Mouse (Mus musculus) frontal cortex, adult (tissue): ENCODE measurements around the gene Wdr34.

Experiments
- ATAC-seq: cut with Nextera tagmentation; 2 replicates; pipeline ENCODE4 v1.9.2; 2017; ENCODE audit warnings: mild to moderate bottlenecking, moderate library complexity, mixed read lengths; ENCODE audit not compliant: low TSS enrichment

Wdr34 gene

GRCm38 (mm10) chr2:30032244-30032846 is 16.3 kb downstream of the Wdr34 start:
- ATAC-seq, result peak; percentile 70

DNA sequence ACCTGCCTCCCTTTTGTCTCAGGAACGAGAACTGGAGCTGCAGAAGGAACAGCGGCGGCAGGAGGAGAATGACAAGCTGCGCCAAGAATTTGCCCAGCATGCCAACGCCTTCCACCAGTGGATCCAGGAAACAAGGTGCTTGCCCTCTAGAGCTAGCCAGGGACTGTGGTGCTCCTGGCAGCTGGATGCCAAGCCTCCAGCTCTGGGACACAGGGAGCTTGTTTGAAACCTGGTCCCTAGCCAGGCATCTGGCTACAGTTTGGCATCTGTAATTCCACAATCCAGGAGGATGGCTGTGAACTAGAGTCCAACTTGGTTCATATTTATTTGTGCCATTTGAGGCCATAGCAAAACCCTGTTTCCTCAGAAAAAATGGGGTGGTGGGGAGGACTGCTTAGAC is 21.7 kb downstream of the Wdr34 start:
- ATAC-seq, result no peak

DNA sequence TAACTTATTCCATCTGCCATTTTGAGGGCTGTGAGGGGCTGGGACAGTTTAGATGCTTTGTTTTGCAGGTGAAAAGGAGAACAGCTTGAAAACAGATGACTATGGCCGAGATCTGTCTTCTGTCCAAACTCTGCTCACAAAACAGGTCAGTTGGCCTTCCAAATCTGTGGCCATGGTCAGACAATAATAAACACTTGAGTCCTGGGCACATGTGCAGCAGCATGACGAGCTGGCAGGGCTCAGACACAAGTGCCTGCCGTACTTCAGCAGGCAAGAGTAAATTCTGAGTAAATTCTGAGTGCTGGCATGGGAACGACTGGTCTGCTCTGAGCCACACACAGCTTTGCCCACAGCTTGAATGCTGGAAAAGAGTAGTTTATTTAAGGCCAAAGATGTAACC is 23.2 kb downstream of the Wdr34 start:
- ATAC-seq, result no peak

DNA sequence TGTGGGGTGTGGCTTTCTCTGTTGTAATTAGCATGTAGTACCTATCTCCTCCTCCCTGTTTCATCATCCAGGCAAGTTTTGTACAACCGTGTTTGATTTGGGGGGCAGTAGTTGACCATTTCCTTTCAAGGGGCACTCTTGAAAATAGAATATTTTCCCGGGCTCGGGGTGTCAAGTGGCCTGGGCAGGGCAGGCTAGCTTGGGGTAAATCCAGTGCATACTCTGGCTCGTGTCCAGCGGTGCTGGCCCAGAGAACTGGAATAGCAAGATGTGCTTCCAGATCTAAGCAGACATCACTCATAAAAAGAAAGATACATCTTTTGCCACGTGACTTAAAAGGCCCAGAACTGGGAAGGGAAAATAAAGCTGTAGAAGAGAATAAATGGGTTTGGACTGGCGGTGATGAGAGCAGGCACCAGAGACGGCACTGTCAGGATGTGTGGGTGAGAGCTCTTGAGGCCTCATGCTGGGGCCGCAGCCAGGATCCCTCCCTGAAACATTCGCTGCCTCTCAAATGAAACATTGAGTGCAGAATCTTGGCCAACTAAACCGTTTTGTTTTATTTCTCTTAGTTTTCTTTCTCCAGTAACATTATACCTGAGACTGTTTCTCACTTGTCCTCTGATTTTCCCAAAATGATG is 34.2 kb downstream of the Wdr34 start:
- ATAC-seq, result peak; percentile 57; the same call in 1 of the 2 replicates

DNA sequence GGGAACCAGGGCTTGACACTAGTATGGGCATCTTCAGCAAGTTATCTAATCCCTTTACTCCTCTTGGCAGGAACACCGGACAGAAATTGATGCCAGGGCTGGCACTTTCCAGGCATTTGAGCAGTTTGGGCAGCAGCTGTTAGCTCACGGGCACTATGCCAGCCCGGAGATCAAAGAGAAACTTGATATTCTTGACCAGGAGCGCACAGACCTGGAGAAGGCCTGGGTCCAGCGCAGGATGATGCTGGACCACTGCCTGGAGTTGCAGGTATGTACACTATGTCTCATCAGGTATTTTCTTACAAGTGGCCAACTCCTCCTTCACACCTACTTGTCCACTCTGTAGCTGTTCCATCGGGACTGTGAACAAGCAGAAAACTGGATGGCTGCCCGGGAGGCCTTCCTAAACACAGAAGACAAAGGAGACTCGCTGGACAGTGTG is 37.8 kb downstream of the Wdr34 start:
- no peak for ATAC-seq

DNA sequence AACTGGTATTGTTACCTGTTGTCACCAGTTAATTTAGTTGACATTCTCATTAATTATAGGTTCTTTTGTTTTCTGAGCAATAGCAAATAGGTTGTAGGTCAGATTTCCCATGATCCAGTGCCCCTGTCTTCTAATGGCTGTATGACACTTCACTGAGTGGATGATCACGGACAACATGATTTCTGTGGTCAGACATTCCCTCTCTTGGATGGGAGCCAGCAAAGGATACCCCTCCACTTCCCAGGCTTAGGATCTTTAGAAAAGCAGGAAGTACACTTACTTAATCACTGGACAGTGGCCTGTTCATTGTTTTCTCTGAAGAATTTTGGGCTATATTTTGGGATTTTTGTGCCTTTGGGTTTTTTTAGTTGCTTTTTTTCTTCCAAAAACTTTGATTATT is 39.6 kb downstream of the Wdr34 start:
- no peak for ATAC-seq

- ATAC-seq, result no peak
Observed at GRCm38 (mm10) chr2:29991962-29992361, 56.7 kb downstream of the Wdr34 start.
